Mouse (Mus musculus) retina, embryonic 14.5 days (tissue): ENCODE results near the gene Peli1.
"Not testable (repeated sequence)": the region's sequence is repeated elsewhere in the genome, so short reads cannot be mapped to it uniquely, and the experiment has no call there.

Experiments
- DNase-seq: peaks from one replicate; pipeline ENCODE4 v3.0.0-alpha.2; 2015; ENCODE audit warnings: low spot score

Peli1 gene

DNA sequence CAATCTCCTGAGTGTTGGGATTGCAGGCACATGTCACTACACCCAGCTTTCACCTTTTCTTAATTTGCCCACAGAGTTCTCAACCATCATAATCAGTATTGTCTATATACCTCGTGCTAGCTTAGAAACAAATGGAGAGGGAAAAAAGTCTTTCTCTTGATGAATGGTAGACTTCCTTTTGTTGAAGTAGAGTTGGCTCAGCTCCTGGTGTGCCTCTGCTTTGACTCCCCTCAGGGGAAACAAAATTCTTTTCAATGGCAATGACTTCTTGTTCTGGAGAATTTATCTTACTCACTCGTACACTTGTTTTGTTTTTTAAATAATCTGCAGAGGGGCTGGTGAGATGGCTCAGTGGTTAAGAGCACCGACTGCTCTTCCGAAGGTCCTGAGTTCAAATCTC is 62.0 kb downstream of the Peli1 start:
- no peak for DNase-seq

DNA sequence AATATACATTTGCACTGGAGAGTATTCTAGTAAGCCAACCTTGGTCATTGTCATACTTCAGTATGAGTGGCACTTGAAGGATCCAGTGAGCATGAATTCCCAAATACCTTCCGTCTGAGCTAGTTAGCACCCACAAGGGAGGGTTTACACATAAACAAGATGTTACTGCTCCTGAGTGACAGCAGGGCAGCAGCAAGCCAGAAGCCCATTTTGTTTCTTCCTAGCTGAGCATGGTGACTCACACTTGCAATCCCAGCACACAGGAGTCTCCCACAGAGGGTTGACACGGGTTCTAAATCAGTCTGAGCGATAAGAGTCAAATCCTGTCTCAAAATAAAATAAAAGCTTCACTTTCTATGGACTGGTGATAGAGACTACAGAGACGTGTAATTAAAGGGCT is 66.5 kb downstream of the Peli1 start:
- no peak for DNase-seq

GRCm38 (mm10) chr11:21162093-21162492 is 71.0 kb downstream of the Peli1 start:
- DNase-seq = no peak

DNA sequence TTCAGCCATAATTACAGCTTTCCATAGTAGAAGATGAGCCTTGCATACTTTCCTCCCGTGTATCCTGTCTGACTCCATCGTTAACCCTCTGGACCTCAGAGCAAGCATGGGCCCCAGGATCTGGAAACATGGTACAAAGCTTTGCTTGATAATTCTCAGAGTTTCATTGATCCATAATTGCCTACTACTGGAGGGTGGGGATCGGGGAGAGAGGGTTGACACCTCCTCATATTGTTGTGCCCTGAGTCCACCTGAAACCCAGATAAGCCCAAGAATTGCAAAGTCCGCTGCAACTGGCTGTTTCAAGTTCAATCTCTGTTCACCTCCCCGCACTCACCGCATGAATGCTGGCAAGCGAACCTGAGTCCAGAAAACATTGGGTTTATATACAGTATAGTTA is 72.1 kb downstream of the Peli1 start:
- DNase-seq = no peak

DNA sequence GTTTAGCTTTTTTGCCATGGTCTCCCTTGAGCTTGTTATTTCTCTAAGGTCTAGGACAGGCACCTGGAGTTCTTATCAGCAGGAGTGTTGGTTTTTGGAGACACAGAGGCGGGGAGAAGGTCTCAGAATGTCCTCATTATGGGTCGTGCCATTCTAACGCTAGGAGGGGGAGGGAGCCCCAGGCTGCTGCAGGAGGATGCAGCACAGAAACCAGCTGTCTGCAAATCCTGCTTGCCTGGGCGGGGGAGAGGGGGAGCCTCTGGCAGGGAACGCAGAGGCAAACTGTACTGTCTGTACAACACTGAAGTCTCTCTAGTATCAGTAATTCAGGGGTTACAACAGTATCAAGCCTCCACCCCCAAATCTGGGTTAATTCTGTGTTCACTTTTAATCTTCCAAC is 72.6 kb downstream of the Peli1 start:
- peak; percentile 38 for DNase-seq

- no peak for DNase-seq
These were observed 73.4 kb downstream of the Peli1 start for GRCm38 (mm10) chr11:21164312-21164993.

DNA sequence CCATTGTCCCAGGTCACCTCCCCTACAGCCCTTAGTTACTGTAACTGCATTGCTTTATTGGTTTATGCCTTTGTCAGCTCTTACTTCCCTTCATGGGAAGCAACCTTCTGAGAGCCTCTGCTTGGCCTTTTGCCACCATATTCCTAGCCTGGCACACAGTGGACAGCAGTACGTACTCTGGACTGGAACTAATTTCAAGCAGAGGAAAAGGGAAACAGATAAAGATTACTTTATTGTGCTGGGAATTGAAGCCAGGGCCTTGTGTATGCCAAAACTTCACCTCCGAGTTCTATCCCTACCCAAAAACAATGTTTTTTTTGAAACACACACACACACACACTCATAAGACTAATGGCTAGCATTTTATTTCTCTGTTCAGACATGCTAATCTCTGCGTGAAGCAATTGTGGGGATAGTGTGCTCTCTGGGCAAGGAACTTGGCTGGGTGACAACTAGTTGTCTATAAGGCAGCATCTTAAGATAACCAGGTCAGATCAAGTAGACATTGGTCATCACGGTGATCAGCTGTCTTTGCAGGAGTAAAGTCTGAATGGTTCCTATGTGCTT is 74.0 kb downstream of the Peli1 start:
- no peak for DNase-seq

DNA sequence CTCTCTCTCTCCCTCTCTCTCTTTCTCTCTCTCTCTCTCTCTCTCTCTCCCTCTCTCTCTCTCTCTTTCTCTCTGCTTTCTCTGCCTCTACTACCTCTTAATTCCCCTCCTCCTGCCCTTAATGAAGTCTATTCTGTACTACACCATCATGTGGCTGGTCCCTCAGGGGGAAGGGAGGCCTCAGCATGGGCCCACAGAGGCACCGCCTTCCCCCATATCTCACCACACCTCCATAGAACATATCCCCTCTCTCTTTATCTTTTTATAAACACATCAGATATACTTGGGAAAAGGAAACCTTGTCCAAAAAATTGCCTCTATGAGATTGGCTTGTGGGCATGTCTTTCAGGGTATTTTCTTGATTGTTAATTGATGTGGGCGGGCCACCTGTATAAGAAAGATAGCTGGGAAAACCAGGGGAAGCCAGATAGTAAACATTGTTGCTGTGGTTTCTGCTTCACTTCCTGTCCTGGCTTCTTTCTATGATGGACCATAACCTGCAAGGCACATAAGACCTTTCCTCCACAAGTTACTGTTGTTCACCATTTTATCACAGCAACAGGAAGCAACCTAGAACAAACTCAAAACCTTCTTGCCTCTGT is 75.5 kb downstream of the Peli1 start:
- no peak for DNase-seq

DNA sequence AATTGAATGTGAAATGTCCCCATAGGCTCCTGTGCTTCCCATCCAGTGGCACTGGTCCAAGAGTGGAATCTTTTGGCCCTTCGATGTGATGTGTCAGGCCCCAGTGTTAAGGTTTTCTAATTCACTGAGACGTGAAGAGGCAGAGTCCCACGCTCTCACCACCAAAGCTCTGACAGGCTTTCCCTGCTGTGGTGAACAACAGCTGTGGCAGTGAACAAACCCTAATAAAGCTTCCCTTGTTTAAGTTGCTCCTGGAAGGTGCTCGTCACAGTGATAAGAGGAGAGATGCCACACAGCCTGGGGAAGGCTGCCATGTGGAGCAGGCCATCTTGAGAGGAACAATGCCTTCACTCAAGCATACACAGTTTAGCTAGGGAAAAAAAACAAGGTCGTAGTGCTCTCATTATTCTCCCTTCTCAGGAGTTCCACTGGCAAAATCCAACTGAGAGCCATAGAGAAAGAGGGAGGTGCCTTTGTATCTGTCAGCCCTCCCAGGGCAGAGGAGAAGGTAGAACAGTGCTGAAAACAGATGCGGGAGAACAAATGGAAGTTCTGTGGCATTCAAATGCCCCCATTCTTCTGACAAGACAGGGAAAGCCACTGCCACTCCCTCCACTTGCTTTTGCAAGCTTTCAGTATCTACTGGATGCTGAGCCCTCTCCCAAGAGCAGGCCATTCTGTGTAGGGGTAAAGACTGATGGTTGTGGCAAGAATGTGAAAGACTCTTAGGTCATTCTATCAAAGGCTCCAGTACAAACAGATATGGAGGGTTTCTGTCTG is 77.9 kb downstream of the Peli1 start:
- DNase-seq = peak; percentile 39

DNA sequence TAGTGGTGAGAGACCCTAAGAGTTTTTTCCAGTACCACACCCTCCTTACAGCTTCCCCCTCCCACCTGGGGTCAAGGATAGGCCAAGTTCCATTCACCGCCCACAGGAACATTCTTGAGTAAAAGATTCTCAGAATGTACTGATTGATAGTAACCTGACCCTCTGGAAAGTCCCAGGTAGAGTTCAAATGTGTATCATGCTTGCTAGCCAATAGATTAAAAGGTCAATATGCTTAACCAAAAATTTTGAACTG is 78.4 kb downstream of the Peli1 start:
- DNase-seq = not testable (repeated sequence)

DNA sequence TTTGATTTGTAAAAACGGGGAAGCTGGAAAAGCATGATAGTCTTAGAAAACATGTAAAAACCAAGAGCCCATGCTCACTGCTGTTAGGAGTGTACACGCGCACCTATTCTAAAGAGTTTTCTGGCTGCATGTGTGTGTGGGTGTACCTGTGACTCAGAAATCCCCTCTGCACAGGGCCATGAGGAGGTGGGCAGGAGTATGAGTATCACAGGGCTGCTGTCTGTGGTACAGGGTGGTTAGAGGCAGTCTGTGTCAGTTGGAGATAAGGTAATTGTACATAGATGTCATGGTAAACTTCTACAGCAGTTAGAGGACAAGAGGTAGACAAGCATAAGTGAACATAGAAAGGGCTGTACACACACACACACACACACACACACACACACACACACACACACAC is 81.2 kb downstream of the Peli1 start:
- no peak for DNase-seq

DNA sequence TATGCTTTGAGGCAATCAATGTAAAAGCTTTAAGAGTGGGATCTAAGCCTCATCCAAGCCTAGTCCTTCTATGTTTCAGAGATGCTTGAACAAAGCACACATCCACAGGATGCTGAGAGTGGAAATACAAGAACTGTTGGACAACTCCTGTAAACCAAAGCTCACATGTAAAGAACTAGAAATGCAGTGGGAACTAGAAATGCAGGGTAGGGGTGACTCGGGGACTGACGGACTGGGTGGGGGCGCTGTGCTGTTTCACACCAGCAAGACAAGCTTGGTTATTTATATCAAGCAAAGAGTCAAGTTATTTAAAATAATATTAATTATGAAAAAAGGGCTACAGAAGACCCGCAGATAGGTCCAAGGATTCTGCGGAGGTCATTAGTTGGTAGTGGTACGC is 82.8 kb downstream of the Peli1 start:
- DNase-seq = no peak

DNA sequence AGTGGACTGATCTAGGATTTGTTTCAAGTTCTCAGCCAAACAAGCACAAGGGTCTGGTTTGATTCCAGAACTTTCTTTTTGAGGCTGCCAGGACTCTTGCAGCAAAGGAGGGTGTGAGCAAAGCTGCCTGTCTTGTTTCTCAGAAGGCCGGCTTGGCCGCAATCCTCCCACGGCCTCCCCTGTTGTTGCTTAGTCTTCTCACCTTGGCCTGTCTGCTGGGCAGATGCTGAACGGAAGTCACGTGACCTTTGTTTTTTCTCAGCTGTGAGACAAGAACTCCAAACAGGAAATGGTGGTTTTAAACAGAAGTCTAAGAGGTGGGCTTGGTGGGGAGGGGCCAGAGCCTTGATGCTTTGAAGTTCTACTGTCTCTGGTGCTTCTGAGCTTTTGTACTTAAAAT is 83.3 kb downstream of the Peli1 start:
- no peak for DNase-seq

DNA sequence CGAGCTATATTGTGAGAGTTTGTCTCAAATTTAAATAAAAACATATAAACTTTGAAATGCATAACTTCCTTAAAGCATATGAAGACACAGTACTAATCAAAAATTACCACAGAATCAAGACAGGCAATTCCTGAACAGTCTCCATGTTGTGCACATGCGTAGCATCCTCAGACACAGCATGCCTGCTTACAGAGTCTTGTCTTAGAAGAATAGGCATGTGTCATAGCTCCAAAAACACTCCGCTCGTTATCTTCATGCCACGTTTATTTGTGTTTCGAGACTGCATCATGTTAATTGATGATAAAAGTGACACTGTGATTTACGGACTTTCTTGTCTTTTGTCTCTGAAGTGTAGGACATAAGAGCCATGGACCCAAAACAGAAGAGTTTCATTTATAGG is 84.0 kb downstream of the Peli1 start:
- no peak for DNase-seq

- DNase-seq = no peak
These were observed 85.4 kb downstream of the Peli1 start for GRCm38 (mm10) chr11:21176491-21176890.

DNA sequence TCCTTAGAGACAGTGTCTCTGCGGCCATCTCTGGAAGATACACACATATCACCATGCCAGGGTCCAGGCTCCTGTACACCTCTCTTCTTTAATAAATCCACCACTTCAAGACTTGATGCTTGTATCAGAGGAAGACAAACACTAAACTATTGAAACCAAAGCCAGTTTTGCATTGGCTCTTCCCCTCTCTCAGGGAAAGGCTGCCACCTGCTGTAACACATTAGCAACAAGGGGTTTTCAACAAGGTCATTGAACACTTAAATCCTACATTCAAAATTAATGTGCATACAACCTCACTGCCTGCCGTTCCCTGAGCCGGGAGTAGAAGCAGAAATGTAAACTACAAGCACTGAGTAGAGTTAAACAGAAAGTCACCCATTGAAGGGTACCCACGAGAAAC is 87.3 kb downstream of the Peli1 start:
- DNase-seq = peak; percentile 52

GRCm38 (mm10) chr11:21178998-21179645 is 88.0 kb downstream of the Peli1 start:
- DNase-seq = no peak

- not testable (repeated sequence) for DNase-seq
These were observed 88.8 kb downstream of the Peli1 start for GRCm38 (mm10) chr11:21179873-21180272.

GRCm38 (mm10) chr11:21180650-21181049 is 89.6 kb downstream of the Peli1 start:
- no peak for DNase-seq

GRCm38 (mm10) chr11:21181616-21182015 is 90.5 kb downstream of the Peli1 start:
- no peak for DNase-seq

GRCm38 (mm10) chr11:21182709-21183108 is 91.6 kb downstream of the Peli1 start:
- no peak for DNase-seq

GRCm38 (mm10) chr11:21191821-21192220 is 100.7 kb downstream of the Peli1 start:
- not testable (repeated sequence) for DNase-seq

- DNase-seq = no peak
These were observed 103.8 kb downstream of the Peli1 start for GRCm38 (mm10) chr11:21194851-21195250.
